Mouse (Mus musculus) G1E (cell line): ENCODE results near the gene Bpi.

Experiments
- CTCF ChIP-seq: IDR thresholded peaks from 2 replicates; pipeline ENCODE4 v1.5.1; 2012; ENCODE audit warnings: low read depth, low read length, inconsistent platforms, mixed read lengths
- GATA1 ChIP-seq: IDR thresholded peaks from 2 replicates; pipeline ENCODE4 v1.6.1; 2012; ENCODE audit warnings: borderline replicate concordance, low read length, inconsistent platforms, mixed read lengths

GRCm38 (mm10) chr2:158270017-158270416, 12.1 kb downstream of the Bpi start:
- TF ChIP-seq CTCF (no peak), GATA1 (no peak)
